Comparison of ENCODE assay signal across 15 mouse cellular contexts in the genomic region with DNA sequence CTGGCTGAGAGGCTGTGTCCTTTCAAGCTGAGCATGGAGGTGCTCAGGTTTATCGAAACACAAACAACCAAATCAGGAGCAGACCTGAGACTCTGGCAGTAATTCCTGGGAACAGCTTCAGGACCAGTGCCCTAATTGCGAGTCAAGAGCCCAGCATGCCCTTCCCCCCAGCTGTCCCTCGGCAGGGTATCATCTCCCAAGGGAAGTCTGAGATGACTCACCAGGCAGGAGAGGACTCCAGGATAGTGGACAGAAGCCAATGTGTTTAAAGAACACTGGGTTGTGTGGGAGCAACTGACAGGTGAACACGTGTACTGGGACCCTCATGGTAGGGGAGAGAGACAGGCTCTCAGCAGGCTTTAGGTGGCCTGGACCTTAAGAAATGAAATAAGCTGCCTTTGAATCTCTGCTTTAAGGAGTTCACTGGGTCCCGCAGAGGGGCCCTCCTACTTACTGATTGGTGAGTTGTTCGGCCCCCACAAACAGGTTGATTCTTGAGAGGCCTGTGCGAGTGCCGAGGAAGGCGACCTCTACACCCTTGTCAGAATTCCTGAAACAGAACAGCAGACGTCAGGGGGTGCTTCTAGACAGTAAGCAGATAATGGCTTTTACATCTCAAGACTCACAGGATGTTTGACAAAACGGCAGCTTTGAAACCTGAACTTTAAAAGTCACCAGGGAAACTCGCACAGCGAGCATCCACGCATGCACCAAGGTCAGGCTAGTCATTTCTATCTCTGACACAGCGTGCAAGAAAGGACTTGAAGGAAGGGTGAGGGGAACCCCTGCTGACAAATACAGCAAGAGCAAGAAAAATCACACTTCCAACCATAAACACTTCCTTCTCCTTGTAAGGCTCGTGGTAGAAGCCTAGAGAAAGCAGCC. TPM values are rescaled to one million over a fixed set of nuclear protein-coding genes. Genes with fewer than 3 reads are reported as not detected.
DNase-seq lines count a peak whose midpoint lies in the region.
"Had no signal": no experiment of that assay in that cellular context is flagged by ENCODE, and none has a peak within 500 bp of the region (broad histone marks: within the 10 kb centered on the region; RNA-seq: fewer than 3 reads in every experiment).

No protein-coding gene starts in this region.

- intact Hi-C loops in left cerebral cortex, postnatal 4 days (cut with DNase I): no loop called here

- DNase-seq in heart, adult 11 months: peak; percentile 75
- no peak for DNase-seq in heart, postnatal 4 days
- DNase-seq in 3T3-L1 (ENCODE audit: low read depth, low spot score) (peak; percentile 25), MN1 (ENCODE audit: low spot score) (peak; percentile 26)
- DNase-seq in adrenal gland, postnatal 25 days: peak; percentile 37
- DNase-seq in left cerebral cortex, adult 8-10 months (ENCODE audit: low spot score in 2 of 2): no peak
- DNase-seq in left cerebral cortex, postnatal 4 days: no peak
- DNase-seq: cerebellum, adult 11-12 months; cerebellum, postnatal 36 days; forebrain, postnatal 0 days; kidney, adult 11 months; kidney, postnatal 10 days; liver, embryonic 13.5 days had no signal

RNA-seq across cellular contexts. Expression of gene Lrtm1, which starts 34.2 kb away (rescaled TPM):
- 10 to 100 TPM; 57.1 to 61.9 TPM for total RNA-seq in heart, postnatal 4 days (2021)
- 0.09 and 0.48 TPM in 2 replicates for total RNA-seq in adrenal gland, postnatal 25 days (2021)
- under 1 TPM in 2 of 4 experiments, not detected in 2; 0.07 to 0.14 TPM for total RNA-seq in left cerebral cortex, adult 8-10 months (2022)
- not detected for total RNA-seq in left cerebral cortex, postnatal 4 days (2021)
- total RNA-seq: forebrain, postnatal 0 days; hematopoietic stem cell, adult 5-6 weeks; left cerebral cortex, adult 2 months had no signal

Comparison
In these comparisons a context has a peak if more than half of its experiments do, and no peak if none do; other contexts are left out.
1. DNase-seq: peak in heart, adult 11 months (single experiment), 3T3-L1 (single experiment), MN1 (single experiment) and adrenal gland, postnatal 25 days (single experiment); none in heart, postnatal 4 days (single experiment), left cerebral cortex, adult 8-10 months (0 of 2) and left cerebral cortex, postnatal 4 days (single experiment).
2. RNA of gene Lrtm1, which starts 34.2 kb away (total RNA-seq): 57.1 to 61.9 TPM in heart, postnatal 4 days; 0.09 to 0.48 TPM in adrenal gland, postnatal 25 days, 0.07 to 0.14 TPM in left cerebral cortex, adult 8-10 months and not detected in left cerebral cortex, postnatal 4 days; every median in the first group is over 10 times any median in the second.